Comparison of ENCODE assay signal across 29 mouse cellular contexts in the genomic region with DNA sequence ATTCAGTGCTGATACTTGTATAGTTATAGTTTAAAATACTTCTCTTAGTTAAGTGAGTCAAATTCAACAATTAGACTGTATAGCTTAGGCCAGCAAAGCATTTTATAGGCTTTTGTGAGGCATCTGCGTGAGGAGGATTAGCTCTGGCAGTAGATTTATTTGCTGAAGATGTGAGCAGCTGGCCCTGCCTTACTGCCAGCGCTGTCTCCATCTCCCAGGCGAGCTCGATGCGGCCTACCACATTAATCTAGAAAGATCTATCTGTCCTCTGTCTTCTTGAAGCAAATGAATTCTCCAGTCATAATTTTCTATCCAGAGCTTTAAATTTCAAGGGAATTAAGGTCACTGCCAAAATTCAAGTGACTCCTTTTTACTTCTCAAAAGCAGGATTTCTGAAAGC.
DNase-seq lines count a peak whose midpoint lies in the region; ATAC-seq and TF ChIP-seq lines count a peak whose summit lies in the region.
"Had no signal": no experiment of that assay in that cellular context is flagged by ENCODE, and none has a peak within 500 bp of the region (broad histone marks: within the 10 kb centered on the region; RNA-seq: fewer than 3 reads in every experiment).

No protein-coding gene starts in this region.

- ATAC-seq in hindbrain, embryonic 14.5 days (ENCODE audit: low FRiP score), result no peak
- ATAC-seq in hindbrain, embryonic 11.5 days (ENCODE audit: low FRiP score), result no peak
- ATAC-seq in midbrain, embryonic 11.5 days (ENCODE audit: low FRiP score), result no peak
- peak; percentile 71; the same call in 1 of the 2 replicates for ATAC-seq in neural tube, embryonic 14.5 days (ENCODE audit: low read depth)
- ATAC-seq: forebrain, embryonic 14.5 days; forebrain, postnatal 0 days; Patski had no signal

- 0 out of 2 replicates have a peak overlapping the region, but pooled peaks have one; percentile 26 for H3K27ac ChIP-seq in hindbrain, embryonic 14.5 days
- H3K27ac ChIP-seq in hindbrain, embryonic 11.5 days (ENCODE audit: low read depth, low read length), result no peak overlapping the region
- no peak overlapping the region for H3K27ac ChIP-seq in midbrain, embryonic 11.5 days (ENCODE audit: low read depth, low read length)
- no peak overlapping the region for H3K27ac ChIP-seq in midbrain, embryonic 10.5 days (replicated peaks)
- no peak overlapping the region for H3K27ac ChIP-seq in neural tube, embryonic 14.5 days (ENCODE audit: low read depth, low read length)
- H3K27ac ChIP-seq: embryonic facial prominence, embryonic 12.5 days; embryonic facial prominence, embryonic 15.5 days; gastrocnemius, adult 2 months; heart, embryonic 15.5 days; hindbrain, embryonic 12.5 days had no signal

- no peaks in the 10 kb centered on the region for H3K9me3 ChIP-seq in hindbrain, embryonic 14.5 days (ENCODE audit: control insufficient read depth, low read length)
- no peaks in the 10 kb centered on the region for H3K9me3 ChIP-seq in hindbrain, embryonic 11.5 days (ENCODE audit: control insufficient read depth, low read length)
- no peaks in the 10 kb centered on the region for H3K9me3 ChIP-seq in midbrain, embryonic 11.5 days (ENCODE audit: control insufficient read depth, low read length)
- H3K9me3 ChIP-seq in midbrain, embryonic 10.5 days (replicated peaks), result no peaks in the 10 kb centered on the region
- H3K9me3 ChIP-seq in neural tube, embryonic 14.5 days (ENCODE audit: control insufficient read depth, low read length), result no peaks in the 10 kb centered on the region
- H3K9me3 ChIP-seq: embryonic facial prominence, embryonic 12.5 days; embryonic facial prominence, embryonic 15.5 days; G1E; heart, embryonic 12.5 days; heart, embryonic 15.5 days; hindbrain, embryonic 12.5 days had no signal

- 66% methylated on average over 5 of the region's 5 CpGs for WGBS in hindbrain, embryonic 14.5 days
- 90% methylated on average over 5 of the region's 5 CpGs for WGBS in hindbrain, embryonic 11.5 days
- 75% methylated on average over 5 of the region's 5 CpGs for WGBS in midbrain, embryonic 11.5 days
- 84% methylated on average over 5 of the region's 5 CpGs for WGBS in midbrain, embryonic 10.5 days
- 34% methylated on average over 5 of the region's 5 CpGs for WGBS in neural tube, embryonic 14.5 days

- no peak for TF ChIP-seq POLR2A in brain, embryonic 14.5 days (IDR thresholded peaks at IDR 0.05; ENCODE audit: borderline replicate concordance, extremely low read depth, insufficient read depth, insufficient read length, poor library complexity, severe bottlenecking)

- no peaks in the 10 kb centered on the region for H3K4me1 ChIP-seq in hindbrain, embryonic 14.5 days (replicated peaks; ENCODE audit: control insufficient read depth, insufficient read depth, low read length)
- no peaks in the 10 kb centered on the region for H3K4me1 ChIP-seq in hindbrain, embryonic 11.5 days (replicated peaks; ENCODE audit: control insufficient read depth, insufficient read depth, low read length)
- H3K4me1 ChIP-seq in midbrain, embryonic 11.5 days (ENCODE audit: control insufficient read depth, insufficient read depth, low read length), result no peaks in the 10 kb centered on the region
- H3K4me1 ChIP-seq in midbrain, embryonic 10.5 days, result 0 out of 2 replicates have a peak, but pooled peaks cover 2% of the 10 kb centered on the region
- no peaks in the 10 kb centered on the region for H3K4me1 ChIP-seq in neural tube, embryonic 14.5 days (ENCODE audit: control insufficient read depth, insufficient read depth, low read length)
- H3K4me1 ChIP-seq: embryonic facial prominence, embryonic 12.5 days; embryonic facial prominence, embryonic 15.5 days; hindbrain, embryonic 12.5 days had no signal

- TF ChIP-seq CTCF in brain, embryonic 14.5 days (IDR thresholded peaks at IDR 0.05; ENCODE audit: borderline replicate concordance, extremely low read depth, insufficient read depth, insufficient read length), result no peak

- no peak overlapping the region for H3K4me3 ChIP-seq in hindbrain, embryonic 14.5 days (replicated peaks; ENCODE audit: low read length)
- no peak overlapping the region for H3K4me3 ChIP-seq in hindbrain, embryonic 11.5 days (ENCODE audit: low read depth, low read length)
- H3K4me3 ChIP-seq in midbrain, embryonic 11.5 days (ENCODE audit: low read depth, low read length), result no peak overlapping the region
- H3K4me3 ChIP-seq in midbrain, embryonic 10.5 days, result no peak overlapping the region
- no peak overlapping the region for H3K4me3 ChIP-seq in neural tube, embryonic 14.5 days (ENCODE audit: low read depth, low read length)
- H3K4me3 ChIP-seq: embryonic facial prominence, embryonic 12.5 days; embryonic facial prominence, embryonic 15.5 days; gastrocnemius, adult 2 months; heart, embryonic 12.5 days; heart, embryonic 15.5 days; hindbrain, embryonic 12.5 days had no signal

- no peaks in the 10 kb centered on the region for H3K27me3 ChIP-seq in hindbrain, embryonic 14.5 days (ENCODE audit: control insufficient read depth, insufficient read depth, low read length)
- H3K27me3 ChIP-seq in hindbrain, embryonic 11.5 days (ENCODE audit: control insufficient read depth, insufficient read depth, low read length), result no peaks in the 10 kb centered on the region
- no peaks in the 10 kb centered on the region for H3K27me3 ChIP-seq in midbrain, embryonic 11.5 days (ENCODE audit: control insufficient read depth, insufficient read depth, low read length)
- peaks cover 4% of the 10 kb centered on the region; the same call in 1 of the 2 replicates for H3K27me3 ChIP-seq in midbrain, embryonic 10.5 days (ENCODE audit: low read depth, poor library complexity, severe bottlenecking)
- H3K27me3 ChIP-seq in neural tube, embryonic 14.5 days (ENCODE audit: control insufficient read depth, insufficient read depth, low read length), result no peaks in the 10 kb centered on the region
- H3K27me3 ChIP-seq: CH12.LX; embryonic facial prominence, embryonic 12.5 days; embryonic facial prominence, embryonic 15.5 days; heart, embryonic 12.5 days; heart, embryonic 15.5 days; hindbrain, embryonic 12.5 days had no signal

- no peak overlapping the region for H3K9ac ChIP-seq in hindbrain, embryonic 14.5 days
- H3K9ac ChIP-seq in hindbrain, embryonic 11.5 days (ENCODE audit: low read depth, low read length), result no peak overlapping the region
- H3K9ac ChIP-seq in midbrain, embryonic 11.5 days (ENCODE audit: low read length), result no peak overlapping the region
- H3K9ac ChIP-seq in neural tube, embryonic 14.5 days (replicated peaks; ENCODE audit: low read depth, low read length), result no peak overlapping the region
- H3K9ac ChIP-seq: embryonic facial prominence, embryonic 12.5 days; embryonic facial prominence, embryonic 15.5 days; forebrain, postnatal 0 days; heart, embryonic 12.5 days; heart, embryonic 15.5 days; hindbrain, embryonic 12.5 days had no signal

- DNase-seq in hindbrain, embryonic 14.5 days (ENCODE audit: low spot score), result no peak
- DNase-seq in hindbrain, embryonic 11.5 days (ENCODE audit: low spot score), result no peak
- peak; percentile 83 for DNase-seq in midbrain, embryonic 11.5 days (ENCODE audit: low spot score, missing footprints)
- DNase-seq in midbrain, embryonic 10.5 days (ENCODE audit: low spot score), result no peak
- peak; percentile 51 for DNase-seq in brain, embryonic 14.5 days (ENCODE audit: low read depth)
- no peak for DNase-seq in layer of hippocampus, postnatal 10 days (ENCODE audit: low spot score in 2 of 2)
- DNase-seq: adrenal gland, postnatal 10 days; adrenal gland, postnatal 36 days; B cell, adult 2 months; cerebellum, adult 11 months; cerebellum, adult 2 months; cerebellum, adult 9-11 months; cerebellum, postnatal 25 days; forebrain, postnatal 0 days; gastrocnemius, adult 2 months; gastrocnemius, postnatal 14 days; heart, adult 18-20 months; heart, postnatal 10 days; heart, postnatal 36 days had no signal

- H3K36me3 ChIP-seq in hindbrain, embryonic 14.5 days (replicated peaks; ENCODE audit: control insufficient read depth, insufficient read depth), result no peaks in the 10 kb centered on the region
- H3K36me3 ChIP-seq in hindbrain, embryonic 11.5 days (ENCODE audit: control insufficient read depth, insufficient read depth, low read length), result no peaks in the 10 kb centered on the region
- H3K36me3 ChIP-seq in midbrain, embryonic 11.5 days (ENCODE audit: control insufficient read depth, insufficient read depth, low read length), result no peaks in the 10 kb centered on the region
- no peaks in the 10 kb centered on the region for H3K36me3 ChIP-seq in midbrain, embryonic 10.5 days
- no peaks in the 10 kb centered on the region for H3K36me3 ChIP-seq in neural tube, embryonic 14.5 days (ENCODE audit: control insufficient read depth, insufficient read depth, low read length)
- H3K36me3 ChIP-seq: embryonic facial prominence, embryonic 12.5 days; embryonic facial prominence, embryonic 15.5 days; G1E; heart, embryonic 12.5 days; heart, embryonic 15.5 days; hindbrain, embryonic 12.5 days had no signal

- no peak overlapping the region for H3K4me2 ChIP-seq in hindbrain, embryonic 14.5 days (replicated peaks)
- no peak overlapping the region for H3K4me2 ChIP-seq in hindbrain, embryonic 11.5 days (replicated peaks; ENCODE audit: low read depth, low read length)
- H3K4me2 ChIP-seq in midbrain, embryonic 11.5 days, result no peak overlapping the region
- H3K4me2 ChIP-seq in neural tube, embryonic 14.5 days (ENCODE audit: low read depth, low read length), result no peak overlapping the region
- H3K4me2 ChIP-seq: embryonic facial prominence, embryonic 12.5 days; embryonic facial prominence, embryonic 15.5 days; heart, embryonic 12.5 days; heart, embryonic 15.5 days; hindbrain, embryonic 12.5 days had no signal

Comparison
In these comparisons a context has a peak if more than half of its experiments do, and no peak if none do; other contexts are left out.
1. DNase-seq: peak in midbrain, embryonic 11.5 days (single experiment) and brain, embryonic 14.5 days (single experiment); none in hindbrain, embryonic 14.5 days (single experiment), hindbrain, embryonic 11.5 days (single experiment), midbrain, embryonic 10.5 days (single experiment) and layer of hippocampus, postnatal 10 days (0 of 2).